Mouse (Mus musculus): ENCODE results near the gene Plek.

Plek gene

DNA sequence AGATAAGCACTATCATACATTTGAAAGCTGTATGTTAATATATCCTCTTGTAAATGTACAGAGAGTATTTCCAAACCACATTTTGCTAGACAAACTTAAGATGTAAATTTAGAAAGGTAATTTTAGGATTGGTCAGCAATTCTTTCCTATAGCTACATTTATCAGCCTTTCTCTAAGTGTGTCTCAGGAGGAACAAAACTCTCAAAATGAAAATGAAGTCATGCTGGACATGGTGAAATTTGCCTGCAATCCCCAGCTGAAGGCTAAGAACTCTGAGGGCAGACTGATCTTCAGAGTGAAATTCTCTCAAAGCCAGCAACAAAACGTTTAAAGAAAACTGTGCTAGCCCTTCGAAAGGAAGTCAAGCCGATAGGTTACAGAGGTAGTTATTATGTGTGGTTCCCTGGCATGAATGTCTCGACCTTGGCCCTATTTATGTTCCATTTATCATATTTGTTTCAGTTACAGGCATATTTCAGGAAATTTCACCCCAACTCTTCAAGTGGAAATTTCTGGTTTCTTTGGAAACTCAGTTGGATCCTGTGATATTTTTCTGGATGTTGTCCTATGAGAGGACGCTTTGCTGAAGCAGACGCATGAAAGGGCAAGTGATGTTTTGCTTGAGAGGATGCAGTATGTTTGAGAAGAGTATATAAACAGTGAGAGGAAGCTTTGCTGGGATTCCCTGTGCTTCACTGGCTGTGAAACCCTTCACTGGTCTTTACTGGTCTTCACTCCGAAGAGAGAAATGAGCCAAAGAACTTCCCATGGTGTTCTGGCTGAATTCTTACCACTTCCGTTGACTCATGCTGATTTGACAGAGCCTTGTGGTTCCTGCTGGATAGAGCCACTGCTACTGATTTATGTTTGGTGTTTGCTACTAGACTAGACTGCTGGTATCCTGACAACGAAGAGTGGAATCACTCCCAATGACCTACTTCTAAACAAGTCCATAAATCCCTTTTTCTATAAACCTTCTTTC, 51.5 kb downstream of the Plek start:
- DNase-seq (ENCODE audit: low spot score in 2 of 2) = peak; percentile 21 to 25

DNA sequence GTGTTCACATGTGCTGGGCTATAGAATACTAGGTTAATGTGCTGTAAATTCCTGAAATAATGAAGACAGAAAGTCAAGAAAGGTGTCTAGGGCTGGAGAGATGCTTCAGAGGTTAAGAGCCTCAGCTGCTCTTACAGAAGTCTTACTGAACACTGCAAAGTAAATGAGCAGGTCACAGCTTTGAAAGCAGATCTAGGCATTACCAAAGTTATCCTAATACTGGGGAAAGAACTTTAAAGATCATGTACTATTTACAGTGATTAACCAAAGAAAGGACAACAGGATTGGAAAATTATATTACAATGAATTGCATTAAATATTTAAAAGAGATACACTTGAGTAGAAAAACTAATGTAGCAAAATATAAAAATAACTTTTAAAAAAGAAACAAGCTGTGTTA, 52.2 kb downstream of the Plek start:
- no peak for DNase-seq (ENCODE audit: low spot score in 2 of 2)

DNA sequence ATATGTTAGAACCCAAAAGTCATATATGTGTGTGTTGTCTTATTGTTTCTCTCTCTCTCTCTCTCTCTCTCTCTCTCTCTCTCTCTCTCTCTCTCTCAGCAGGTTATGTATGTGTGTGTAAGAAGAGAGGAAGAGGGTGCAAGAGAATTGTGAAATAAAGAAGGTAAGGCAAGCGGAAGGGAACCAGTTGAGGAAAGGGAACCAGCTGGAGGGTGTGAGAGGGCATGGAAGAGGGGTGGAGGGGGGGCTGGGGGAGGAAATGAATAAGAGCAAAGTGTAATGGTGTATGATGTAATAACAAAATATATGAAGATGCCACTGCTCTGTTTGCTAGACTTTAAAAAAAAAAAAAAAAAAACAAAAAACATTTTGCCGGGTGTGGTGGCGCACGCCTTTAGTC, 52.8 kb downstream of the Plek start:
- DNase-seq (ENCODE audit: low spot score in 2 of 2) = no peak

DNA sequence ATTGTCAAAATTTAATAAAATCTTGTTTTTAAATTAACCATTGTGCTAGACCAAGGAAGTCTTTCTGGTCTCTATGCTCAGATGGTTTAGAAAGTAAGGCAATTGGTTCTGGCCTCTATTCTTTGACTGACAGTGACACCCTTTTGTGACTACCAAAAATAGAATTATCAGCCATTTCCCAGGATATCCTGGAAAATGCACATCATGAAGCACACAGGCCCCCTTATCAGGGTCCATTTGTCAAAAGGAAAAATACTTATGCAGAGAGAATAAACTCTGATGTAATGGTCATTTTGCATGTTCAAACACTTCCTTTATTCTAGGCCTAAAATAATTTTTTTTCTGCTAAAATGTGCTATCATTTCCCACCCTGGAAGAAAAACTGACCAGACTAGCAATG, 54.7 kb downstream of the Plek start:
- DNase-seq (ENCODE audit: low spot score in 2 of 2) = no peak

DNA sequence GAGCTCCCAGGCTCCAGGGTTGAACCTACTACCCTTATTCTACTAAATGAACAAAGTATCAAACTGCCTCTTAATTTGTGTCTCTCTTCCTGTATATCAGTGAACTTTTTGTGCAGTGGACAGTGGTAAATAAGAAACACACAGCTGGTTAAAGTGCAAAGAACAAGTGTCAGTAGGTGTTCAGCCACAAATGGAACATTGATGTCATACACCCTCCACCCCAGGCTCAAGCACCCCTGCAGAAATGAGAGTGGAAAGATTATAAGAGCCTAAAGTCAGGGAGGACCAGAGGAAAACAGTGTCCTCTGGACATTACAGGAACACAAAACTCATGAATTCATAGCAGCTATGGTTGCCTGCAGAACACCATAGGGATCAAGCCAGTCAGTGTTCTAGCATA, 55.4 kb downstream of the Plek start:
- no peak for DNase-seq (ENCODE audit: low spot score in 2 of 2)

DNA sequence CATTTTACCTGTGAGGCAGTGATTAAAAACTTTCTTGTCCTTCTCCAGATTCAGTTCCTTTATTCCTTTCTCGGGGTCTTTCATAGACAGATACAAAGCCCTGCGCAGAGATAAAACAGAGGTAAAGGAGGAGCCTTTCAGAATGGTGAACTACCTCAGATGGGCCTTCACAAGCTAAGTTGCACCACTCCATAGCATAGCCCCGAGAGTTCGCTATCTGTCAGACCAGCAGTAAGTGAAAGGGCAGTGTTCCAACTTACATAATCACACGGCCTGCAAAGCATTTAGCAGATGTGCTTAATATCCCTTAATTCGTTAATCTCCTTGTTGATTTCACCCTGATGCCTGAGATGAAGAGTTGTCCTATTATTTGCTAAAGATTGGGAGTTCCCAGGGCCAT, 59.3 kb downstream of the Plek start:
- no peak for DNase-seq (ENCODE audit: low spot score in 2 of 2)

DNA sequence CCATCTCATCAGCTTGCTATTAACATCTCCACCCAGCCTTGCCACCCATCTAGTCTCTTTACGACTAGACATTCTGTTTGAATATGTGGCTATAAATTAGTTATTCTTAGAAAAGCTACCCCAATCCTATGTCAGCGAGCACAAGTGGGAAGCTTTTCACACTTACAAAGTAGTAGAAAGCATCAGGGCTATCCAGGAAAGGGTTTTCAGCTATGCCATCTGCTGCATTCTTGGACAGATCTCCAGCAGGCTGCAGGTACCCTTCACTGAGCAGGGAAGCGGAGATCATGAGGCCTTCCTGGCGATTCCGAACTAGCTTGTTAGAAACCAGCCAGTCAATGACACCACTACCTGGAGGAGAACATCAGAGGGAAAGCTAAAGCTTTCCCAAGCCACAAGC, 62.3 kb downstream of the Plek start:
- no peak for DNase-seq (ENCODE audit: low spot score in 2 of 2)

DNA sequence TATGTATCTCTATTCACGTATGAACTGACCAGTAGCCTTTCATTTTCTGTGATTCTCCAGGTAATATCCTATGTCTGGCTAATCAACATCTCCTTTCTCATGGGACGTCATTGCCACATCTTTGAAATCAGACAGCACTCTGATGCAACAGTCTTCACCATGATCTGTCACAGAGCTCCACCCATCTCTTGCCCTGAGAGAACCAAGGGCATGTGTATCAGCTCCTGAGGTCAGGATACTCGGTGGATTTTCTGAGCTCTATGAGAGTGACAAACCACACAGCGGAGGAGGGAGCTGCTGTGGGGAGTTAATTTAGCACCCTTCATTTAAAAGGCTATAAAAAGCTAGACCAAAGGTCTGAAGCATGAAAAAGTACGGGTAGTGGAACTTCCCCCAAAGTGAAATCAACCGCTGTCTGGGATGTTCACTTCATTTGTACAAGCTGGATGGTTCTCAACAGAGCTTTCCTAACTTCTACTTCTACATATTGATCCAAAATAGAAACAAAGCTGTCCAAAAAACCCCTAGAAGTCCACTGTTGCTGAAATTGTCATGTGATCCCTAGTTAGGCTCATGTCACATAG, 64.3 kb downstream of the Plek start:
- no peak for DNase-seq (ENCODE audit: low spot score in 2 of 2)

DNA sequence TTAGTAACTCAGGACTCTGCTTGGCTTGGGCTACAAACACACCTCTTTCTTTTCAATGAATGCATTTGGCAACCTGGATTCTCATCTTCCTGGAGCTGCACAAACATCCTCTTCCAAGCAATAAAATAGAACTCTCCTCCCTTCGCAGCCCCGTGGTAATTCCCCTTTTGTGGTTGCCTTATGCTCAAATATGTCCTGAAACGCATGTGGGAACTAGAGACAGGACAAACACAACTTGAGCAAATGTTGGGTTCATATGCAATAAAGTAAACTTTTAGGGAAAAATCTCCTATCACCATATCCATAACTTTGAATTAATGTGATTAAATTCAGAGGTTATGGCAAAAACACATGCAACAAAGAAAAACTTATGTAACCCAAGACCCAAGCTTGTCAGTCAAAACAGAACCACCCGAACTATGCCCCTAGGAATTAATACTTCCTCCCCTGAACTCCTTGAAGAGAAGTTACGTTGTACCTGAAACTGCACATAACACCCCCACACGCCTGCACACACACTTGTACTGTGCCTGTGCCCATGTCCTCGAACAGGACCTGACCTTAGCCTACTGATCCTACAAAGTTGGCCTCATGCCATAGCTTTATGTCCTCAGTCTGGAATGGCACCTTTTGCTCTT, 65.5 kb downstream of the Plek start:
- DNase-seq (ENCODE audit: low spot score in 2 of 2) = no peak

DNA sequence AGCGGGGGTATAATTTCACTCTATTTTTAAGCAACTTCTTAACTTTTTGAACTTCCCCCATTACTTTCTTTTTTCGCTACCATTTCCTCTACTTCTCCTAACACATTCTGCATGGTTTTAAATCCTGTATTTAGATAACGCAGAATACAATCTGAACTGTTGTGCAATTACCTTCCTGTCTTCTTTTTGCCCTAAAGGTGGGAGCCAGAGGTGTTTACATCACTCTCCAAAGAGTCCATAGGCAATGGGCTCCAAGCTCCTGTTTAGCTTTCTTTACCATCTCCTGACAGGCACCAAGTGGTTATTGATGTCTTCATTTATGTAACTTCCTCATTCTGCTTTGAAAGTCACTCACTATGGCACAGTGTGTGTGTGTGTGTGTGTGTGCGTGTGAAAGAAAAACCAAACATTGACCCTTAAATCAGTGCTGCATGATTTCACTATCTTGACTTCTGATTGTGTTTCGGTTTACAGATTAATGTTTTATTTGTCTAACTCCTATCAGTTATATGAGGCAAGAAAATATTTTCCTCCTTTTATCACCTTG, 73.9 kb downstream of the Plek start:
- DNase-seq (ENCODE audit: low spot score in 2 of 2) = no peak

DNA sequence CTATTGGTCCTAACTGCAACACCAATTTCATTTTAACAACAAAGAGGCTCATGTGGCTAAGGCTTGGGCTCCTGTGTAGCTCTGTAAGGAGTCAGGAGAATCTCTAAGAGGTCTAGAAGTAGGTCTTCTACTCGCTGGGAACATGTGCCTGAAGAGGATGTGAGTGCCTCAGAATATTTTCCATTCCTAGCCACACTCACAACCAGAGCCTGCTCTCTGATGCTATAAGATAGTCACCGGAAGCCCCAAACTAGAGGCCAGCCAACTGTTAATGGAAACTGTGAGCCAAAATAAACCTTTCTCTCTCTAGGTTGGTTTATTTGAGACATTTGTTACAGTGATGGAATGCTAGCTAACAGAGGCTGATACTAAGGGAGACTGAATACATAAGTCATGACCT, 74.6 kb downstream of the Plek start:
- DNase-seq (ENCODE audit: low spot score in 2 of 2) = peak; percentile 8 to 18

DNA sequence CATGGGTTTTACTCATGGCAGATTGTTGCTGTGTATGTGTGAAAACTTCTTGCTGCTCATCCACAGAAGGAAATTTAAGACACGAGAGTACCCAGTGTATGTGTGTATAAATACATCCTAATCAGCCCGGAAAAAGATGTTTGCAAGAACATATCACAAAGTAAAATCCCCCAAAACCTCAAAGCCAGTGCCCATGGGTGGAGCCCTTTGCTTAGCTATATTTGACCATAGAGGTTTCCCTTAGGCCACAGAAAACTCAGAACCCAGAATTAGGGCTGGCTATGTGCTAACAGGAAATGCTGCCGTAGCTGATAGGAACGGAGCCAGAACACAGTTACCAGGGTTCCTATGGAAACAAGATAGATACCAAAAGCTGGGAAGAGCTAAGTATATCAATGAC, 75.2 kb downstream of the Plek start:
- peak; percentile 37 for DNase-seq (ENCODE audit: low spot score in 2 of 2)

DNA sequence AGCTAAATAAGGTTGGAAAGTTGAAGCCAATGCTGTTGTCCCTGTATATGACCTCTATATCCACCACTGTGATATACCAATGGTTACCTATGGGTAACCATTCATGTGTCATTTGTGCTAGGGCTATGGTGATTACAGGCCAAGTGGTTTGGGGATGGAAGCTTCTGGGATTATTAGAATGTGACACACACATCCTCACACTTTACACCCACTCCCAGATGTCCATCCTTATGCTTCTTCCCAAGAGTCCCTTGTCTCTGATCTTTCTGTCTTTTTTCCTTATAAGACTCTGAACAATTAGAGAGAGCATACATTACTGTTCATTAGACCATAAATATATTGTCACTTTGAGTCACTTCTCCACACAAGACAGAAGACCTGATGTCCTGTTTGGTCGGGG, 79.1 kb downstream of the Plek start:
- DNase-seq (ENCODE audit: low spot score in 2 of 2) = no peak

DNA sequence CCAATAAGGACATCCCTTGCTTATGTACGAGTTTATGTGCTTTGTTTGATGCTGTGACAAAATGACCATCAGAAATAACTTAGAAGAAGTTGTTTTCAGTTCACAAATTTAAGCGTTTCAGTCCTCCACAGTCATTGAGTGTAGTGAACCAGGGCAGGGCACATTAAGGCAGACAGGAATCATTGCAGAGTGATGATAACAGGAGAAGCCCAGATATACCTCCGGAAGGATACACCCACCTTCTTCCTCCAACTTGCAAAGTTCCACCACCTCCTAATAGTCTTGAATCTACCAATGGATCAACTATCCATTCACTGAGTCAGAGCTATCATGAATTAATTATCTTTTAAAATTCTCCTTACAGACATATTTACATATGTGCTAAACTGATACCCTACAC, 80.2 kb downstream of the Plek start:
- DNase-seq (ENCODE audit: low spot score in 2 of 2) = no peak

DNA sequence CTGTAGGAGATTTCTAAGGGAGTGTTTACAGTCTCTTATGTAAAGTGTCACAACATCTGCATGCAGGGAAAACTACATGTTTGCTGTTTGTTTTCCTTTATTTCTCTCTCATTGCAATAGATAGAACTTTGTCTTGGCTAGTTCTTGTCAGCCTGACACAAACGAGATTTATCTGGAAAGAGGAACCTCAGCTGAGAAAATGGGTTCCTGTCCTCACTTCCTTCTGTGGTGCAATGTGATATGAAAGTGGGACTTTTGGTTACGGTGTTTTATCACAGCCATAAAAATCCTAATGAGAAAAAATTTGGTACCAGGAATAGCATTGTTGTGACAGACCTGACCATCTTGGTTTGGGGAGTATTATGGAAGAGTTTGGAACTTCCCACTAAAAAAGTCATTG, 82.5 kb downstream of the Plek start:
- no peak for DNase-seq (ENCODE audit: low spot score in 2 of 2)

DNA sequence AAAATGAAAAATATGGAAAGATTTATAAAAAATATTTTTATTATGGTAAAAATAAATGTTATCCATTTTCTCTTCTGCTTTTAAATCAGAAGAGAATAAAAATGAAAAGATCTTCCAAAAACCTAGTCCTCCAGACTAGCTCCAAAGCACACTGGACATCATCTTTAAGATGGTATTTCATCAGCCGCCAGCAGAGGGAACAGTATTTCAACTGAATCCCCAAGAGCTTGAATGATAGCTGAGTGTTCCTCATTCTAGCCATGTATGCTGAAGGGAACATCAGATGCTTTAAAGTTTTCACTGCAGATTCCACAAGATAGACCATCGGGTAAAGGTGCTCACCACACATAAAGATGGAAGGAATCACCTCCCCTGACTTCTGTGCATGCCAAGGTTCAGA, 84.4 kb downstream of the Plek start:
- no peak for DNase-seq (ENCODE audit: low spot score in 2 of 2)

DNA sequence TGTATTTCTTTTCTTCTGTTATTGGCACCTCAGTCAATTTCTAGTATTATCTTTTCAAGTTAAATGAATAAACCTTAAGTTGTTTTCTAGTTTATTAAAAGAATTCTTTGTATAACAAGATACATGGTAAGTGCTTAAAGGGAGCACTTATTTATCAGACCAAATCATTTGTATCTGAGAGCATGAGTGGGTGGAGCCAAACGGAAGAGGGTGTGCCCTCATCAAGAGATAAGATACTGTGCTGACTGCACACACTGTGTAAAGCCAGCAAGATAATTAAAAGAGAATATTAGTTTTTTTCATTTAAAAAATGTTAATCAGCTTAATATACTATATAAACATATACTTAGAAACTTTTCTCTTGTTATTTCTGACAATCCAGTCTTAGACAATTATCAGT, 93.7 kb downstream of the Plek start:
- DNase-seq (ENCODE audit: low spot score in 2 of 2) = no peak

DNA sequence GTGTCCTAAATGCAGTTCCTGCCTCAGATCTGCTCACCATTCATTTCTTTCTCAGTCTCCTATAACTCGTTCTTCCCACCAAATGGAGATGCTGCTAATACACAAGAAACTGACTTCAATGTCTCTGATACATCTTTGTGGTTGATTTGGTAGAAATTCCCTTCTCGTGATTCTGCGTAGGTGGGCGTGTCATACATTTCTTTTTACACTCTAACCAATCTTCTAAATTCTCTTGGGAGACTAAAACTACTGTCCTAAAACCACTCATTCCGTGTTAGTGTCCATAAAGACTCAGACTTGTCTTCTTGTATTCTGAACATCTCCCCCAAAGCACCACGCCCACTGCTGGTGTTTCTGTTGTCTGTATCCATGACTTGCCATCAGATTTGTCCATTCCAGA, 95.2 kb downstream of the Plek start:
- DNase-seq (ENCODE audit: low spot score in 2 of 2) = no peak

DNA sequence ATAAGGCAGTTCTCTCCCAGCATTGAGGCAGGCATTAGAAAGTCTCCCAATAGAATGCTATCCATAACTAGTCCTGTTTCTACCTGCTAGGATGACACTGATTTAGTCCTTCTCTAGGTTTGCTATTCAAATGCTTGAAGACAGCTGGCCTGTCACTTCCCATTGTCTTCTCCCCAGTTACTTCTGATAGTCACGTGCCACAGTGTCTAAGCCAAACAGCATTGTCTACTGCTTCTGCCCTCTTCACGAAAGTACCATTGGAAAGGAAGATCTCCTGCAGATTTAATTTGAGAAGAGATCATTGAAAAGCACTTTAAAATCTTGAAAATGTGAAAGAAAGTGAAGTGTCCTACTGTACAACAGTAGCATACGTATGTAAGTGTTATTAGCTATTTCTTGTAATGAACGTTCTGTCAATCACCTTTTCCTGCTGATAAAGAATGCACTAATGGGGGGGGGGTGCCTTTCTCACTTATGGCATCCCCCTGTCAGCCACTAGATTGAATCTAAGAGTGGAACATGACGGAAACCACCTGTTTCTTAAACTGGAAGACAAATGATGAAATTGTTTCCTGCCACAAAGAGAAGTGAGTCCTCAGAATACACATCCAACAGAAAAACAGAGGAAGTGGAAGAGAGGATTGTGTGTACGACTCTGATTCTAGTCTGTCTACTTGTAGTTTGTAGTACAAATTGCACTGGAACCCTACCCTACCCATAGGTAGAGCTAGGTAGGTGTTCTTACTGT, 95.9 kb downstream of the Plek start:
- no peak for DNase-seq (ENCODE audit: low spot score in 2 of 2)

DNA sequence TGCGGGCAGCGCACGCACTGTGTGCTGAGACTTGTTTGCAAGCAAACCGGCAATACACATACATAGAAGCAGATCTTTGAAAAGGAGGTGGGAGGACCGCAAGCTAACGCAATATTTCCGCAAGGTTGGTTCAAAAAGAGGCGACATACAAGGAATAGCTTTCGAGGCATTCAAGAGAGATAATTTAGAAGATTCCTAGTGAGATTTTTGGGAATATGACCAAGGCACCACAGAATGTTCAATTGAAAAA, 100.5 kb downstream of the Plek start:
- DNase-seq (ENCODE audit: low spot score in 2 of 2) = no peak

DNA sequence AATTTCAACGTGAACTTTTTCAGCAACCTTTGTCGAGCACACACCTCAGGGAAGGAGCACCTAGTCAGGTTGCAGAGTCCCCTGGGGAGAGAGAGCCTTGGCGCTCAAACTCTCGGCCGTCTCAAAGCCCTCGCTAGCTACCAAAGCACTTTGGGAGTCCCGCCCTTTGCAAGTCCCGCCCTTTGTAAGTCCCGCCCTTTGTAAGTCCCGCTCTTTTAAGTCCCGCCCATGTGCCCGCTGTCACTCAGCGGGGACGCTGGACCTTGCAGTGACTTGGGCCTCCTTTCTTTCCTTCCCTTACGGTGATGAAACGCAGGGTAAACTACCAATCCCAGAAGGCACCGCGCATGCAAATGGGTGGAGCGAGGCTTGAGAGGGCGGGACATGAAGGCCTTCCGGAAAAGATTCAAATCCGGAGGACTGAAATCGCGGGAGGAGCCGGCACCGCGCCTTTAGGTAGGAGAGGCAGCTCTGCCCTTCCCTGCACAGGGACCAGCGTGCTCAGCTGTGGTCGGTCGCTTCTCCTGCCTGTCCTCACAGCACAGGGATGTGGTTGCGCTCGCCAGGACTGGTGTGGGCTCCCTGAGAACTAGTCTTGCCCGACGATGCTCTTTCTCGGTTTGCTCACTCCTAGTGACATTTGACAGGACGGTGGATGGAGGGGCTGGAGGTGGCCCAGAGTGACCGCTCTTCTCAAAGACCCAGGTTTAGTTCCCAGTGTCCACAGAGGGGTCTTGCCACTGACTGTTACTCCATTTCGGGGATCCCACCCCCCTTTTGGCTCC, 101.0 kb downstream of the Plek start, which contains the start of gene Fbxo48:
Gene Fbxo48, plus strand, starts transcription at position 400 of the 785 bp plus-strand sequence.
- peak; percentile 95 to 97 for DNase-seq (ENCODE audit: low spot score in 2 of 2)
